Mouse (Mus musculus): Measurements from ENCODE around the gene Scand1.

DNA sequence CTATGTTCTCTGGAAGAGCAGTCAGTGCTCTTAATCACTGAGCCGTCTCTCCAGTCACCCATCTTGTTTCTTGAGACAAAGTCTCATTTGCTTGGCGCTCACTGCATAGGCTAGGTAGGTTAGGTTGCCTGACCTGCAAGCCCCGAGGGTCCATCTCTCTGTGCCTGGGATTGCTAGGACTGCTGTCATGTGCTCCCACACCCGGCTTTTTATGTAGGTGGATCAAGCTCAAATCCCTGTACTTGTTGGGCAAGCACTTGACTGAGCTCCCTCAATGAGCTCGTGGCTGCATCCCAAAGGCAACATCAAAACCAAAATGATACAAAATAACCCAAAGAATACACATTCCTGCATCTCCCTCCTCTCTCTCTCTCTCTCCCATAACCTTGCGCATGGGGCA, 9.0 kb upstream of the Scand1 start:
- no peak for TF ChIP-seq POLR2A (IDR thresholded peaks at IDR 0.05; ENCODE audit: low read depth, low read length)
- TF ChIP-seq CTCF (IDR thresholded peaks at IDR 0.05; ENCODE audit: borderline replicate concordance, insufficient read depth, low read length): no peak

Data from embryonic fibroblast, embryonic 13.5 days (primary cell).